Mouse (Mus musculus): ENCODE results near the gene Gm47283.
"Not testable (repeated sequence)": the region's sequence is repeated elsewhere in the genome, so short reads cannot be mapped to it uniquely, and the experiment has no call there.

The Gm47283 gene

DNA sequence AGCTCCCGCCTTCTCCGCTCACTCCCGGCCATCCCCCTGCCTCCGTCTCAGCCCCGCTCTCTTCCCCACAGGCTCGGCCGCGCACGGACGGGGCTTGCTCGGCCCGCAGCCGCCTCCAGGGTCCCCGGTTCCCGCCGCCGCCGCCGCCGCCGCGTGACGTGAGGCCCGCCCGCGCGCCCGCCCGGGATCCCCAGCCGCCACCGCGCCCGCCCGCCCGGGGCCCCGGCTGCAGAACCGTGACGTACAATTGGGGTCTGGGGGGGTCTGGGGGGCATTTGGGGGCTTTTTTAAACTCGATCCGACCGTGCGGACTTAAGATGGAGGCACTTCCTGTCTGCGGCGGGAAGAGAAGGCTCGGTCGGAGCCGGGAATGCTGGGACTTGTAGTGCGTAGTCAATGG lies at the start of gene Gm47283:
TSS of gene Gm47283 (plus strand) at position 301 of the 400 bp plus-strand sequence.
- DNase-seq = not testable (repeated sequence)

DNA sequence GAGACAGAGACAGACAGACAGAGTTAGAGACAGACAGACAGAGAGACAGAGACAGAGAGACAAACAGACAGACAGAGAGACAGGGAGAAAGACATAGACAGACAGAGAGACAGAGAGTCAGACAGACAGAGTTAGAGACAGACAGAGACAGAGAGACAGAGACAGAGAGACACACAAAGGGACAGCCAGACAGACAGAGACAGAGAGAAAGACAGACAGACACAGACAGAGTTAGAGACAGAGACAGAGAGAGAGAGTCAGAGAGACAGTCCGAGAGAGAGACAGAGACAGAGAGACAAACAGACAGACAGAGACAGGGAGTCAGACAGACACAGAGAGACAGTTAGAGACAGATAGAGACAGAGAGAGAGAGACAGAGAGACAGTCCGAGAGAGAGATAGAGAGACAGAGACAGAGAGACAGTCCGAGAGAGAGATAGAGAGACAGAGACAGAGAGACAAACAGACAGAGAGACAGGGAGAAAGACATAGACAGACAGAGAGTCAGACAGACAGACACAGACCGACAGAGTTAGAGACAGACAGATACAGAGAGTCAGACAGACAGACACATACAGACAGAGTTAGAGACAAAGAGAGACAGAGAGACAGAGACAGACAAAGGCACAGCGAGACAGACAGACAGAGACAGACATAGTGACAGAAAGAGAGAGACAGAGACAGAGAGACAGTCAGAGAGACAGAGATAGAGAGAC lies 49.2 kb upstream of the Gm47283 start:
- DNase-seq = not testable (repeated sequence)

DNA sequence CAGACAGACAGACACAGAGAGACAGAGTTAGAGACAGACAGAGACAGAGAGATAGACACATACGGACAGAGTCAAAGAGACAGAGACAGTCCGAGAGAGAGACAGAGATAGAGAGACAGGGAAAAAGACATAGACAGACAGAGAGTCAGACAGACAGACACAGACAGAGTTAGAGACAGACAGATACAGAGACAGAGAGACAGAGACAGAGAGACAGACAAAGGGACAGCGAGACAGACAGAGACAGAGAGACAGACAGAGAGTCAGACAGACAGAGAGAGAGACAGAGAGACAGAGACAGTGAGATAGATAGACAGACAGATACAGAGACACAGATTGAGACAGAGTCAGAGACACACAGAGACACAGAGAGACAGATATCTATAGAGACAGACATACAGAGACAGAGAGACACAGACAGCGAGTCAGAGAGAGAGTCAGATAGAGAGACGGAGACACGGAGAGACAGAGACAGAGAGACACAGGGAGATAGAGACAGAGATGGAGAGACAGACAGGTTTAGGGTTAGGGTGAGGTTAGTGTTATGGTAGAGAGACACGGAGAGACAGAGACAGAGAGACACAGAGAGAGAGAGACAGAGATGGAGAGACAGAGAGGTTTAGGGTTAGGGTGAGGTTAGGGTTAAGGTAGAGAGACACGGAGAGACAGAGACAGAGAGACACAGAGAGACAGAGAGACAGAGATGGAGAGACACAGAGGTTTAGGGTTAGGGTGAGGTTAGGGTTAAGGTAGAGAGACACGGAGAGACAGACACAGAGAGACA lies 48.1 kb upstream of the Gm47283 start:
- not testable (repeated sequence) for DNase-seq

DNA sequence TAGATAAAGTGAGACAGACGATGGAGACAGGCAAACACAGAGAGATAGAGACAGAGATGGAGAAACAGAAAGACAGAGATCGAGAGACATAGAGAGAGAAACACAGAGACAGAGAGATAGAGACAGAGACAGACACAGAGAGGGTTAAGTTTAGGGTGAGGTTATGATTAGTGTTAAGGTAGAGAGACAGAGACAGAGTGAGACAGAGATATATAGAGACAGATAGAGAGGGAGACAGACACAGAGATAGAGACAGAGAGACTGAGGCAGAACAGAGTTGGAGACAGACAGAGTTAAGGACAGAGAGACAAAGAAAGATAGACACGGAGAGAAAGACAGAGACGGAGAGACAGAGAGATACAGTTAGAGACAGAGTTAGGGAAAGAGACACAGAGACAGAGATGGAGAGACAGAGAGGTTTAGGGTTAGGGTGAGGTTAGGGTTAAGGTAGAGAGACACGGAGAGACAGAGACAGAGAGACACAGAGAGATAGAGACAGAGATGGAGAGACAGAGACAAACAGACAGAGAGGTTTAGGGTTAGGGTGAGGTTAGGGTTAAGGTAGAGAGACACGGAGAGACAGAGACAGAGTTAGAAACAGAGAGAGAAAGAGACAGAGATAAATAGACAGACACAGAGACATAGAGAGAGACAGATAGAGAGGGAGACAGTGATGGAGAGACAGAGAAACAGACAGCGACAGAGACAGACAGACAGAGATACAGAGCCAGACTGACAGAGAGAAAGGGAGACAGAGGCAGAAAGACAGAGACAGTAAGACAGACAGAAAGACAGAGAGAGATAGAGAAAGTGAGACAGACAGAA lies 46.7 kb upstream of the Gm47283 start:
- no peak for DNase-seq

DNA sequence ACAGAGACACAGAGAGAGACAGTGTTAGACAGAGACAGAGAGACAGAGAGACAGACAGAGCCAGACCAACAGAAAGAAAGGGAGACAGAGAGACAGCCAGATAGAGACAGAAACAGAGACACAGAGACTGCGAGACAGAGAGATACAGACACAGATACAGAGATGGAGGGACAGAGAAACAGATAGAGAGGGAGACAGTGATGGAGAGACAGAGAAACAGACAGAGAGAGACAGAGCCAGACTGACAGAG lies 46.2 kb upstream of the Gm47283 start:
- no peak for DNase-seq

DNA sequence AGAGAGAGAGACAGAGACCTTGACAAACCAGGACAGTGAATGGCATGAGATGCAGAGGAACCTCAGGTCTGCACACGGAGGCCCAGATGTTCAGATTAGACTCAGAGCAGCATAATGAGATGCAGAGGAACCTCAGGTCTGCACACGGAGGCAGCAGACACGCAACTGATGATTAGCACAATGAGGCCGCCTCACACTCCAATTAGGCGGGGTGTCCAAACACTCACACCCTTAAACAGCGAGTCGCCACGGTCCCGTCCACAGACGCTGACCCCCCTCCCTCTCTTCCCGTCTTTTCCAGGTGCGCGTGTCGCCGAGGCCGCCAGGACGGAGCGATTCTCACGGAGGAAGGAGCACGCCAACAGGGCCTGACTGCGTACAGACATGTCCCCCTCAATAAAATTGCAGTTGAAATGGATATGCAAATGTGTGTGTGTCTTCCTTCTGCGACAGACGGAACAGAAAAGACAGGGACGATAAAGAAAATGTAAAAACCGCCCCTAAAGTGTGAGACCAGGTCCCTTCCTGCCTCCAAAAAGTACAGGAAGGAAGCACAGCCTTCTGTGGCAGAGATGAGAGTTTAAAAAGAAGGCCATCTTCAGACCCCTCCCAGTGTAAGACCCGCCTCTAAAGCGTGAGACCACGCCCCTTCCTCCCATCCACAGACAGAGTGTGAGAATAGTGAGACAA lies 45.6 kb upstream of the Gm47283 start:
- peak; percentile 34 for DNase-seq

DNA sequence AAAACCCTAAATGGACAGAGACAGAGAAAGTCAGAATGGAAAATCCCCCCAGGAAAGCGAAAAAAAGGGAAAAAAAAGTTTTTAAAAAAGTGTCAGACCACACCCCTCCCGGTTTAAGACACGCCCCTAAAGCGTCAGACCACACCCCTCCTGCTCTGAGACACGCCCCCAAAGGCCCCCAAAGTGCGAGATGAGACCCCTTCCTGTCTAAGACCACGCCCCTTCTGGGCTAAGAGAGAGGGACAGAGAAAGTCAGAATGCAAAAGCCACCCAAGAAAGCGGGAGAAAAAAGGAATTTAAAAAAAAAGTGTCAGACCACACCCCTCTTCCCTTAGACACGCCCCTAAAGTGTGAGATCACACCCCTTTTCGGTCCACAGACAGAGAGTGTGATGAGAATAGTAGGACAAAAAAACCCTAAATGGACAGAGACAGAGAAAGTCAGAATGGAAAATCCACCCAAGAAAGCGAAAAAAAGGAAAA lies 45.0 kb upstream of the Gm47283 start:
- peak; percentile 12 for DNase-seq

DNA sequence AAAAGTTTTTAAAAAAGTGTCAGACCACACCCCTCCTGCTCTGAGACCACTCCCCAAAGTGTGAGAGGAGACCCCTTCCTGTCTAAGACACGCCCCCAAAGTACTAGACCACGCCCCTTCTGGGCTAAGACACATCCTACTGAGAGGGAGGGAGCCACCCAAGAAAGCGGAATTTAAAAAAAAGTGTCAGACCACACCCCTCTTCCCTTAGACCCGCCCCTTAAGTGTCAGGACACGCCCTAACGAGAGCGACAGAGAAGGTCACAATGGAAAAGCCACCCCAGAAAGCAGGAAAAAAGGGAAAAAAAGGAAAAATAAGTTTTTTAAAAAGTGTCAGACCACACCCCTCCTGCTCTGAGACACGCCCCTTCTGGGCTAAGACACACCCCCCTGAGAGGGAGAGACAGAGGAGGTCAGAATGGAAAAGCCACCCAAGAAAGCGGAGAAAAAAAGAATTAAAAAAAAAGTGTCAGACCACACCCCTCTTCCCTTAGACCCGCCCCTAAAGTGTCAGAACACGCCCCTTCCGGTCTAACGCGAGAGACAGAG lies 44.5 kb upstream of the Gm47283 start:
- peak; percentile 6 for DNase-seq

DNA sequence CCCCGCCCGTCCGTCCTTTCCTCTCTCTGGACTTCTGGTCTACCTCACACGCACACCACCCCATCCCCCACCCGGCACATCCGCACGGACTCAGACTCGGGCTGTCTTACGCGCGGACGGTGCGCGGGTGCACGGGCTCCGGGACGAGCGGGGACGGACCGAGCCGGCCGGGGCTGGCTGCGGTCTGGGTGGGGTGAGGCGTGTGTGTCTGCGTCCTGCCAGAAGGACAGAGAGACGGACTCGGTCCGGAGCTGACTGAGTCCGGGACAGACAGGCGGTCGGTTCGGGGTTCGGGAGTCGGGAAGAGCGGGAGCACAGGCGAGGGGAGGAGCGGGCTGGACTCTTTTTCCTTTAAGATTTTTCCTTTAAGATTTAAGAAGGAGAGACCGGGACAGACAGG lies 43.5 kb upstream of the Gm47283 start:
- peak; percentile 45 for DNase-seq

DNA sequence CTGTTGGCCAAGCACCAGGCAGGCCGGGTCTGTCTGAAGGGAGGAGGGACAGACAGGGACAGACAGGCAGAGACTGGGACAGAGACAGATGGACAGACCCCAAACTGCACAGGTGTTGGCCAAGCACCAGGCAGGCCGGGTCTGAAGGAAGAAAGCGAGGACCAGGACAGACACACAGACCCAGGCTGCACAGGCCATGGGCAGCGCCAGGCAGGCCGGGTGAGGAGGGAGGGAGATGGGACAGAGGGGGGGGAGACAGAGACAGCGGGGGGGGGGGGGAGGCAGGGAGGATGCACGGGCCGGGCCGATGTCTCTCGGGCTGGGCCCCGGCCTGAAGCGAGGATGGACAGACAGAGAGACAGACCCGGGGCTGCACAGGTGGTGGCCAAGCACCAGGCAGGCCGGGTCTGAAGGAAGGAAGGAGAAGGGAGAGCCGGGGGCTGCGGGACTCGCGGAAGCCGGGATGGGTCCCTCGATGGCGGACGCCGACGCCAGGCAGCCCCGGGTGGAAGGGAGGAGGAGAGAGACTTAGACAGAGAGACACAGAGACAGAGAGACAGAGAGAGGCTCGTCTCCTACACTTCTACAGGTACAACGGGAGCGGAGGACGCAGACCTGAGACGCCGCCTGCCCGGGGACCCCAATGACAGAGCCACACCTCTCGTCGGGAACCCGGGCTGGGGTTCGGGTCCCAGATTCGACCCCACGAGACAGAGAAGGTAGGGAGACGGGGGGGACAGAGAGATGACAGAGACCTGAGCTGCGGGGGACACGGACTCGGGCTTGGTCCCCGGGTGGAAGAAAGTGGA lies 42.9 kb upstream of the Gm47283 start:
- DNase-seq = peak; percentile 25

DNA sequence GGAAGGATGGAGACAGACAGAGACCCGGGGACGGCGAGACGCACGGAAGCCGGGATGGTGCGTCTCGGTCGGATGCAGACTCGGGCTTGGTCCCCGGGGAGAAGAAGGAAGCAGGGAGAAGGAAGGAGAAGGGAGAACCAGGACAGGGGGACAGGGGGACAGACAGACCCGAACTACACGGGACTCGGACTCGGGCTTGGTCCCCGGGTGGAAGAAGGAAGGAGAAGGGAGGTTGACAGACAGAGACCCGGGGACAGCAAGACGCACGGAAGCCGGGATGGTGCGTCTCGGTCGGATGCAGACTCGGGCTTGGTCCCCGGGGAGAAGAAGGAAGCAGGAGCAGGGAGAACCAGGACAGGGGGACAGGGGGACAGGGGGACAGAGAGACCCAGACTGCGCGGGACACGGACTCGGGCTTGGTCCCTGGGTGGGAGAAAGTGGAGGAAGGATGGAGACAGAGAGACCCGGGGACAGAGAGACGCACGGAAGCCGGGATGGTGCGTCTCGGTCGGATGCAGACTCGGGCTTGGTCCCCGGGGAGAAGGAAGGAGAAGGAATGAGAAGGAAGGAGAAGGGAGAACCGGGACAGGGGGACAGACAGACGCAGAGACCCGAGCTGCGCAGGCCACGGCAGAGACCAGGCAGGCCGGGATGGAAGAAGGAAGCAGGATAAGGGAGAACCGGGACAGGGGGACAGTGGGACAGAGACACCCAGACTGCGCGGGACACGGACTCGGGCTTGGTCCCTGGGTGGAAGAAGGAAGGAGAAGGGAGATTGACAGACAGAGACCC lies 42.1 kb upstream of the Gm47283 start:
- peak; percentile 11 for DNase-seq

DNA sequence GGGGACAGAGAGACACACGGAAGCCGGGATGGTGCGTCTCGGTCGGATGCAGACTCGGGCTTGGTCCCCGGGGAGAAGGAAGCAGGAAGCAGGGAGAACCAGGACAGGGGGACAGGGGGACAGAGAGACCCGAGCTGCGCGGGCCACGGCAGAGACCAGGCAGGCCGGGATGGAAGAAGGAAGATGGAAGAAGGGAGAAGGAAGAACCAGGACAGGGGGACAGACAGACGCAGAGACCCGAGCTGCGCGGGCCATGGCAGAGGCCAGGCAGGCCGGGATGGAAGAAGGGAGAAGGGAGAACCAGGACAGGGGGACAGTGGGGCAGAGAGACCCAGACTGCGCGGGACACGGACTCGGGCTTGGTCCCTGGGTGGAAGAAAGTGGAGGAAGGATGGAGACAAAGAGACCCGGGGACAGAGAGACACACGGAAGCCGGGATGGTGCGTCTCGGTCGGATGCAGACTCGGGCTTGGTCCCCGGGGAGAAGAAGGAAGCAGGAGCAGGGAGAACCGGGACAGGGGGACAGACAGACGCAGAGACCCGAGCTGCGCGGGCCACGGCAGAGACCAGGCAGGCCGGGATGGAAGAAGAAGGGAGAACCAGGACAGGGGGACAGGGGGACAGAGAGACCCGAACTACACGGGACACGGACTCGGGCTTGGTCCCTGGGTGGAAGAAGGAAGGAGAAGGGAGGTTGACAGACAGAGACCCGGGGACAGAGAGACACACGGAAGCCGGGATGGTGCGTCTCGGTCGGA lies 41.3 kb upstream of the Gm47283 start:
- DNase-seq = peak; percentile 15

DNA sequence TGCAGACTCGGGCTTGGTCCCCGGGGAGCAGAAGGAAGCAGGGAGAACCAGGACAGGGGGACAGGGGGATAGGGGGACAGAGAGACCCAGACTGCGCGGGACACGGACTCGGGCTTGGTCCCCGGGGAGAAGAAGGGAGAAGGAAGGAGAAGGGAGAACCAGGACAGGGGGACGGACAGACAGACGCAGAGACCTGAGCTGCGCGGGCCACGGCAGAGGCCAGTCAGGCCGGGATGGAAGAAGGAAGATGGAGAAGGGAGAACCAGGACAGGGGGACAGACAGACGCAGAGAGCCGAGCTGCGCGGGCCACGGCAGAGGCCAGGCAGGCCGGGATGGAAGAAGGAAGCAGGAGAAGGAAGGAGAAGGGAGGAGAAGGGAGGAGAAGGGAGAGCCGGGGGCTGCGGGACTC lies 40.7 kb upstream of the Gm47283 start:
- peak; percentile 16 for DNase-seq

DNA sequence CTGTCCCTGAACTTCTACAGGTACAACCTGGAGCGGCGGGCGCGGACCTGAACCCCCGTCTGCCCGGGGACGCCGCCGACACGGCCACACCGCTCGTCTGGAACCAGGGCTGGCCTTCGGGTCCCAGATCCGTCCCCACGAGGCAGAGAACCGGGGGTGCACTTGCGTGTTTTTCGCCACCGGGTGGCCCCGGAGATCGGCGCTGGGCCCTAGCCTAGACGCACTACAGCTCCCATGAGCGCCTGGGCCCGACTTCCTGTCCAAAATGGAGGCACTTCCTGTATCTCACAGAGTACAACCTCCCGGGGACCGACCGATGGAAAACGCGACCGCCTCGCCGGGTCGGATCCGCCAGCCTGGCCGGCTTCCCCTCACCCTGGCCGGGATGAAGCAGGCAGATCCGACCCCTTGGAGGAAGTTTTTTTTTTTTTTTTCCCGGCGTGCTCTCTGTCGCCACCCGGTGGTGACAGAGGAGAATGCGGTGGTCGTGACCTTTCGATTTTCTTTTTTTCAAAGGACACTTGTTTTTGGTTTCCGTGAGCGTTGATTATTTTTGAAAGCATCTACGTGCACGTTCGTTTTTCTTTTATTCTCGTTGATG lies 40.1 kb upstream of the Gm47283 start:
- peak; percentile 83 for DNase-seq

DNA sequence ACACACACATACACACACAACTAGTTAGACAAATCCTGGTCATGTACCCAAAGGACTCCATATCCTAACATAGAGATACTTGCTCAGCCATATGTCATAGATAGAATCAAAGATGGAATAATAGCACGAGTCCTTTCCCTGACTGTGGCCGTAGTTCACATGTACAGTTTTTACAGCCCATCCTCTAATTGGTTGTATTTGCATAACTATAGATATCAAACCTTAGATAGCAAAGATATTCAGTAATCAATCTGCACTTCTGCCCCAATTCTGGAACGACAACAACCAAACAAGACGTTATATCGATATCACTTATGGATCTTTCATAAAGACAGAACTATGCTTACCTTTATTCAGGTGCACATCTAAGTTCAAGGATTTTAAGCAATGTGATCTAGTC lies 39.3 kb upstream of the Gm47283 start:
- DNase-seq = not testable (repeated sequence)

DNA sequence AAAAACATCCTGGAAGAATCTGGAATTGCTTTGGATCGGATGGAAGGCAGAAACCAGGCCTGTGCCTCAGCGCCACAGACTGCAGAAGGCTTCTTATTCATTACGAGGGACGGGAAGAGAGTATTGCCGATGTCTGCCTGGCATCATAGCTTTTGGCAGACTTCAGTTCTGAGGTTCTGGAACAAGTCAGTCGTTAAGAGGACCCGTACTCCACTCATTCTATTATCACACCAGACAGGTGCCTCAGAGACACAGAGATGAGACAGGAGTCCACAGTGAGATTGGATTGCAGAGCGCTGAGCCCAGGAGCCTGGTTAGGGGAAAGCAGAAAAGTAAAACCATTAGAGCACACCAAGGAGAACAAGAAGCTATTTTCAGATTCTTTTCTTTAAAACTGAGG lies 29.8 kb upstream of the Gm47283 start, which contains the start of gene Gm21860:
TSS of gene Gm21860 (minus strand) at position 101 of the 400 bp plus-strand sequence.
- not testable (repeated sequence) for DNase-seq

DNA sequence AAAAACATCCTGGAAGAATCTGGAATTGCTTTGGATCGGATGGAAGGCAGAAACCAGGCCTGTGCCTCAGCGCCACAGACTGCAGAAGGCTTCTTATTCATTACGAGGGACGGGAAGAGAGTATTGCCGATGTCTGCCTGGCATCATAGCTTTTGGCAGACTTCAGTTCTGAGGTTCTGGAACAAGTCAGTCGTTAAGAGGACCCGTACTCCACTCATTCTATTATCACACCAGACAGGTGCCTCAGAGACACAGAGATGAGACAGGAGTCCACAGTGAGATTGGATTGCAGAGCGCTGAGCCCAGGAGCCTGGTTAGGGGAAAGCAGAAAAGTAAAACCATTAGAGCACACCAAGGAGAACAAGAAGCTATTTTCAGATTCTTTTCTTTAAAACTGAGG lies 54.5 kb downstream of the Gm47283 start, which contains the start of gene Gm21748:
TSS of gene Gm21748 (minus strand) at position 101 of the 400 bp plus-strand sequence.
- DNase-seq = not testable (repeated sequence)

Measured in right cerebral cortex, postnatal 14 days (tissue).